ENCODE assay signal across 9 mouse cellular contexts in genomic region chr13:65258175-65258954, GRCm38 (mm10). TPM values are rescaled to one million over a fixed set of nuclear protein-coding genes. Genes with fewer than 3 reads are reported as not detected.
A peak's percentile ranks its signal among the peaks of the same experiment; 100 is the strongest.
DNase-seq lines count a peak whose midpoint lies in the region; ATAC-seq and TF ChIP-seq lines count a peak whose summit lies in the region.
"Had no signal": no experiment of that assay in that cellular context is flagged by ENCODE, and none has a peak within 500 bp of the region (broad histone marks: within the 10 kb centered on the region; RNA-seq: fewer than 3 reads in every experiment).

No protein-coding gene starts in this region.

- no peak for TF ChIP-seq CTCF in heart, adult 2 months (IDR thresholded peaks at IDR 0.05)

- H3K9ac ChIP-seq in heart, adult 2 months (ENCODE audit: low read depth, low read length), result no peak overlapping the region
- no peak overlapping the region for H3K9ac ChIP-seq in liver, embryonic 15.5 days

- H3K27me3 ChIP-seq in heart, adult 2 months (ENCODE audit: control insufficient read depth, insufficient read depth, low read length), result peaks cover 5% of the 10 kb centered on the region; the same call in 1 of the 2 replicates
- peaks cover 17% of the 10 kb centered on the region for H3K27me3 ChIP-seq in liver, embryonic 15.5 days

- H3K4me3 ChIP-seq in heart, adult 2 months, result peak overlapping the region; percentile 6; the same call in 1 of the 2 replicates
- no peak overlapping the region for H3K4me3 ChIP-seq in liver, embryonic 15.5 days (replicated peaks)

- no peaks in the 10 kb centered on the region for H3K36me3 ChIP-seq in heart, adult 2 months (ENCODE audit: control insufficient read depth, insufficient read depth, low read length)
- 0 out of 2 replicates have a peak, but pooled peaks cover 3% of the 10 kb centered on the region for H3K36me3 ChIP-seq in liver, embryonic 15.5 days (replicated peaks)

- H3K79me2 ChIP-seq in heart, adult 2 months (replicated peaks; ENCODE audit: control insufficient read depth, insufficient read depth, low read length), result no peaks in the 10 kb centered on the region

- H3K9me3 ChIP-seq in liver, embryonic 15.5 days (replicated peaks), result peaks cover 15% of the 10 kb centered on the region

- peak overlapping the region; percentile 13; the same call in 1 of the 2 replicates for H3K4me2 ChIP-seq in liver, embryonic 15.5 days

- 18% methylated on average over 35 of the region's 36 CpGs for WGBS in heart, adult 2 months
- 31% methylated on average over 36 of the region's 36 CpGs for WGBS in liver, embryonic 15.5 days (ENCODE audit: insufficient replicate concordance)

- no peak for TF ChIP-seq EP300 in heart, adult 2 months (IDR thresholded peaks at IDR 0.05; ENCODE audit: insufficient read depth, low read depth, low read length)

- H3K4me1 ChIP-seq in heart, adult 2 months (ENCODE audit: control insufficient read depth, insufficient read depth, low read length), result no peaks in the 10 kb centered on the region
- no peaks in the 10 kb centered on the region for H3K4me1 ChIP-seq in liver, embryonic 15.5 days (replicated peaks)

- intact Hi-C loops in heart, adult 2 months (cut with DNase I), result no loop called here
- intact Hi-C loops in heart, postnatal 25 days (cut with DNase I), result no loop called here

- peak in 1 of 2 experiments; percentile 31 for DNase-seq in heart, adult 2 months
- no peak for DNase-seq in heart, postnatal 25 days (ENCODE audit: low spot score)
- DNase-seq in cerebellum, postnatal 10 days, result peak; percentile 86
- peak; percentile 71 to 85 for DNase-seq in frontal cortex, postnatal 14 days (ENCODE audit: low spot score in 2 of 2)
- peak; percentile 65 to 86 for DNase-seq in layer of hippocampus, adult 18-20 months (ENCODE audit: low spot score in 2 of 2)
- DNase-seq in right cerebral cortex, postnatal 10 days (ENCODE audit: low spot score in 2 of 2), result peak; percentile 89 to 95
- DNase-seq in c-Kit-positive CD71-positive TER-119-positive erythroid progenitor cells, embryonic 14.5 days (ENCODE audit: low spot score), result no peak

- no peak for ATAC-seq in liver, embryonic 15.5 days (ENCODE audit: insufficient read depth)

- TF ChIP-seq POLR2A in heart, adult 2 months (IDR thresholded peaks at IDR 0.05; ENCODE audit: insufficient read depth, low read depth, low read length), result no peak

- H3K27ac ChIP-seq in heart, adult 2 months, result no peak overlapping the region
- H3K27ac ChIP-seq in liver, embryonic 15.5 days (replicated peaks), result no peak overlapping the region

RNA-seq across cellular contexts. Expression of gene Gm10775, which starts 1.0 kb away (rescaled TPM):
- not detected for total RNA-seq in heart, adult 2 months (2021)
- polyA plus RNA-seq in heart, adult 2 months (2012; rRNA removed), result not detected in 2 replicates
- not detected for total RNA-seq in heart, postnatal 25 days (2021)
- under 1 TPM in 1 of 2 experiments, not detected in 1; 0.27 TPM for total RNA-seq in layer of hippocampus, adult 18-20 months (2021)
- polyA plus RNA-seq in liver, embryonic 15.5 days (2015; fragmentation: Nextera tagmentation; extraction: Ambion mirVana), result not detected in 2 replicates
- polyA plus RNA-seq: gonadal fat pad, adult 2 months had no signal

RNA-seq across cellular contexts. Expression of gene Zfp369, which starts 20.2 kb away (rescaled TPM):
- 10 to 100 TPM; 21.2 to 23.3 TPM for total RNA-seq in heart, adult 2 months (2021)
- polyA plus RNA-seq in heart, adult 2 months (2012; rRNA removed), result 11.0 and 18.6 TPM in 2 replicates
- 10 to 100 TPM; 20.6 to 23.2 TPM for total RNA-seq in heart, postnatal 25 days (2021)
- total RNA-seq in layer of hippocampus, adult 18-20 months (2021), result 10 to 100 TPM; 65.3 to 66.1 TPM
- 3.2 and 3.4 TPM in 2 replicates for polyA plus RNA-seq in liver, embryonic 15.5 days (2015; fragmentation: Nextera tagmentation; extraction: Ambion mirVana)

RNA-seq across cellular contexts. Expression of gene Nlrp4f, which starts 52.6 kb away (rescaled TPM):
- total RNA-seq in heart, adult 2 months (2021), result not detected
- not detected in 2 replicates for polyA plus RNA-seq in heart, adult 2 months (2012; rRNA removed)
- not detected for total RNA-seq in heart, postnatal 25 days (2021)
- under 1 TPM in 1 of 2 experiments, not detected in 1; 0.45 TPM for total RNA-seq in layer of hippocampus, adult 18-20 months (2021)
- polyA plus RNA-seq in liver, embryonic 15.5 days (2015; fragmentation: Nextera tagmentation; extraction: Ambion mirVana), result not detected in 2 replicates

Comparison
In these comparisons a context has a peak if more than half of its experiments do, and no peak if none do; other contexts are left out.
1. DNase-seq: peak in cerebellum, postnatal 10 days (2 of 2), frontal cortex, postnatal 14 days (2 of 2), layer of hippocampus, adult 18-20 months (2 of 2) and right cerebral cortex, postnatal 10 days (2 of 2); none in heart, postnatal 25 days (single experiment) and c-Kit-positive CD71-positive TER-119-positive erythroid progenitor cells, embryonic 14.5 days (single experiment).